In the genomic region with DNA sequence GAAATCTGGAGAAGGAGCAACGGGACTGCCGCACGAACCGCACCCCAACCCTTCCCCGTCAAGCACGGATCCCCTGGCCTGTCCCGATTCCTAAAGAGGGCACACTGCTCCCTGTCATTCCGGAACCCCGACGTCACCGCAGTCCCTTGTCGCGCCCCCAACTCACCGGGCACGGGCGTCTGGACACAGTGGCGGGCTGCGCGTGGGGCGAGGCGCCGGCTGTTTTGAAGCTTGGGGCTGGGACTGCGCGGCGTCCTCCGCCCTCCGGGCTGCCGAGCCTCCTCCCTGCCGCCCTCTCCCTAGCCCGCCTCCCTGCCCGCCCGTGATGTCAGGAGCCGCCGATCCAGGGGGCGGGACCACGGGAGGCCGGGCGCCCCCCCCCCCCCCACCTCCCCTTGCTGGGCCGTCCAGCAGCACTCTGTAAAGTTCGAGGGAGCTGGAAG, we compare ENCODE assay signal across 8 mouse cellular contexts. TPM values are rescaled to one million over a fixed set of nuclear protein-coding genes. Genes with fewer than 3 reads are reported as not detected.
DNase-seq lines count a peak whose midpoint lies in the region; ATAC-seq and TF ChIP-seq lines count a peak whose summit lies in the region.

TSS of gene Emp2 (minus strand) at position 323 of the 443 bp plus-strand sequence.

- under 1% methylated on average over 33 of the region's 40 CpGs for WGBS in heart, embryonic 15.5 days

- H3K36me3 ChIP-seq in erythroblast, embryonic 14.5 days (ENCODE audit: control insufficient read depth), result no peaks in the 10 kb centered on the region
- no peaks in the 10 kb centered on the region for H3K36me3 ChIP-seq in heart, embryonic 15.5 days

- no peak for TF ChIP-seq CTCF in embryonic fibroblast, embryonic 13.5 days (IDR thresholded peaks at IDR 0.05; ENCODE audit: borderline replicate concordance, insufficient read depth, low read length)

- peak within 1 kb of the TSS; percentile 48 for H3K4me3 ChIP-seq in erythroblast, embryonic 14.5 days (replicated peaks)
- H3K4me3 ChIP-seq in embryonic fibroblast, embryonic 13.5 days (ENCODE audit: insufficient read depth, low read length), result peak within 1 kb of the TSS; percentile 98
- H3K4me3 ChIP-seq in heart, embryonic 15.5 days, result peak within 1 kb of the TSS; percentile 81

- TF ChIP-seq POLR2A in embryonic fibroblast, embryonic 13.5 days (IDR thresholded peaks at IDR 0.05; ENCODE audit: low read depth, low read length), result peak; percentile 76

- H3K4me2 ChIP-seq in heart, embryonic 15.5 days, result peak within 1 kb of the TSS; percentile 84

- 0 out of 2 replicates have a peak within 1 kb of the TSS, but pooled peaks have one; percentile 19 for H3K27ac ChIP-seq in embryonic fibroblast, embryonic 13.5 days (ENCODE audit: insufficient read depth, low read length)
- H3K27ac ChIP-seq in heart, embryonic 15.5 days, result peak within 1 kb of the TSS; percentile 79

- H3K9me3 ChIP-seq in erythroblast, embryonic 14.5 days (ENCODE audit: control insufficient read depth, low read length), result no peaks in the 10 kb centered on the region
- H3K9me3 ChIP-seq in heart, embryonic 15.5 days (replicated peaks), result no peaks in the 10 kb centered on the region

- H3K4me1 ChIP-seq in erythroblast, embryonic 14.5 days (ENCODE audit: control insufficient read depth), result no peaks in the 10 kb centered on the region
- peaks cover 10% of the 10 kb centered on the region for H3K4me1 ChIP-seq in embryonic fibroblast, embryonic 13.5 days (ENCODE audit: control insufficient read depth, insufficient read depth, low read length)
- H3K4me1 ChIP-seq in heart, embryonic 15.5 days (replicated peaks), result peaks cover 31% of the 10 kb centered on the region

- H3K9ac ChIP-seq in heart, embryonic 15.5 days, result peak within 1 kb of the TSS; percentile 73

- H3K27me3 ChIP-seq in erythroblast, embryonic 14.5 days (ENCODE audit: control insufficient read depth), result peaks cover 14% of the 10 kb centered on the region
- peaks cover 3% of the 10 kb centered on the region for H3K27me3 ChIP-seq in heart, embryonic 15.5 days

- ATAC-seq in erythroblast, adult 5-6 weeks (replicated peaks; ENCODE audit: low FRiP score, poor library complexity, severe bottlenecking), result no peak
- ATAC-seq in heart, embryonic 15.5 days (replicated peaks; ENCODE audit: insufficient number of reproducible peaks, insufficient read depth, low FRiP score, low read depth), result peak; percentile 83

- DNase-seq in kidney, postnatal 25 days, result peak; percentile 64 to 78
- peak; percentile 81 to 84 for DNase-seq in lung, adult 18-20 months
- DNase-seq in ovary, adult 18-20 months (ENCODE audit: low spot score), result peak; percentile 60
- DNase-seq in T-cell, adult 2 months (ENCODE audit: low spot score), result no peak

RNA-seq across cellular contexts. Expression of gene Emp2, which starts in this region (rescaled TPM):
- polyA plus RNA-seq in erythroblast, embryonic 14.5 days (2012), result not detected in 2 replicates
- total RNA-seq in erythroblast, adult 5-6 weeks (2015; ENCODE audit: low replicate concordance), result not detected in 2 replicates
- total RNA-seq in erythroblast, adult 5-6 weeks (2017; ENCODE audit: low replicate concordance), result not detected in 2 replicates
- 127 TPM in 2 replicates for polyA plus RNA-seq in embryonic fibroblast, embryonic 13.5 days (2011; ENCODE audit: insufficient read length, low read depth, missing spikeins)
- polyA plus RNA-seq in heart, embryonic 15.5 days (2015; fragmentation: Nextera tagmentation; extraction: Ambion mirVana), result 44.6 and 49.1 TPM in 2 replicates

Comparison
In these comparisons a context has a peak if more than half of its experiments do, and no peak if none do; other contexts are left out.
1. RNA of gene Emp2 (polyA plus RNA-seq): 127 TPM in embryonic fibroblast, embryonic 13.5 days and 44.6 to 49.1 TPM in heart, embryonic 15.5 days; not detected in erythroblast, embryonic 14.5 days; every median in the first group is over 10 times any median in the second.
2. H3K4me3 ChIP-seq: peak in every context shown above with its lines; median percentile 98 in embryonic fibroblast, embryonic 13.5 days; 81 in heart, embryonic 15.5 days; 48 in erythroblast, embryonic 14.5 days.